Mouse (Mus musculus): Measurements from ENCODE around the gene Crb2. TPM values are rescaled to one million over a fixed set of nuclear protein-coding genes. Genes with fewer than 3 reads are reported as not detected.

The Crb2 gene
- total and polyA plus RNA-seq, 2 experiments = 0.04 TPM; not detected in 1

DNA sequence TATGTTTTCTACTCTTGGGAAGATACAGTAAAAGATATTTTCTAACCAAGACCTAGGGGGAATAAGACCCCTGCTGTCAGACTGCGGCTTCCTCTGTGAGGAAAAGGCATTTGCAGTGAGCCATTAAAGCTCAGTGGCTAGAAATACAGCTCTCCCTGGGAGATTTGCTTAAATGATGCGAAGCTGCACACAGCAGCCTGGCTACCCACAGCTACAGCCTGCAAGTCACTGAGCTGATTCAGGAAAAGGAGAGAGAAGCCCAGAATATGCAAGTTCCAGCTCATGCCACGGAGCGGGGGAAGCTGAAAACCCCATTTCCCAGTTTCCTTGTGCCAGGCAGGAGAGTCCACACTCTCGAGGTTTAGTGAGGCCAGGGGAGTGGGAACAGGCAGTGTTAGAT lies 46.1 kb downstream of the Crb2 start:
- H3K36me3 ChIP-seq (ENCODE audit: control insufficient read depth, insufficient read depth, low read length) = no peaks in the 10 kb centered on the region
- WGBS = 94% methylated on average over 5 of the region's 5 CpGs
- no peak overlapping the region for H3K9ac ChIP-seq (ENCODE audit: low read depth, low read length)
- H3K4me3 ChIP-seq (ENCODE audit: insufficient read depth, low read depth, low read length) = no peak overlapping the region
- no peak for DNase-seq (ENCODE audit: extremely low read depth, low read depth, low spot score)
- TF ChIP-seq POLR2A (IDR thresholded peaks at IDR 0.05; ENCODE audit: extremely low read depth, insufficient read depth, low read length) (no peak), CTCF (IDR thresholded peaks at IDR 0.05; ENCODE audit: low read depth, low read length) (no peak)
- no peaks in the 10 kb centered on the region for H3K4me1 ChIP-seq (ENCODE audit: control insufficient read depth, insufficient read depth, low read length)
- no peaks in the 10 kb centered on the region for H3K27me3 ChIP-seq (ENCODE audit: control insufficient read depth, insufficient read depth, low read length)
- no peak overlapping the region for H3K27ac ChIP-seq (replicated peaks; ENCODE audit: insufficient read depth, low read depth, low read length)
- H3K79me2 ChIP-seq (ENCODE audit: control insufficient read depth, insufficient read depth, low read length) = no peaks in the 10 kb centered on the region

DNA sequence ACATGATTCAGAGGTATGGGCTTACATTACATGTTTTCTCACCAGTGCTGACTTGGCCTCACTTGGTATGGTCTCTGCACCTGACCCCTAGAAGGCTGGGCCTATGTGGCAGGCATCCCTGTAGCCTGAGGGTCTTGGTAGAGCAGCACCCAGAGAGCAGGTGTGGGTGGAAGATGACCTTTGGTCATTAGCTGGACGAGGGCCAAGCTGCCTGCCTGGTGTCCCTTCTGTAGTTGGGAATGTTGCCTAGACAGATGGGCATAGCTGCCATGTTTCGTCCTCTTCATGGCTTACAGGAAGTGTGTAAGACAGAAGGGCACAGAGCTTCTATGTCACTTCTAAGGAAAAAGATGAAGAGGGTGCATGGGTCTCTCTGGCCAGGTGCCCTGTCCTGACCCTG lies 47.8 kb downstream of the Crb2 start:
- WGBS = 39% methylated on average over 2 of the region's 2 CpGs

DNA sequence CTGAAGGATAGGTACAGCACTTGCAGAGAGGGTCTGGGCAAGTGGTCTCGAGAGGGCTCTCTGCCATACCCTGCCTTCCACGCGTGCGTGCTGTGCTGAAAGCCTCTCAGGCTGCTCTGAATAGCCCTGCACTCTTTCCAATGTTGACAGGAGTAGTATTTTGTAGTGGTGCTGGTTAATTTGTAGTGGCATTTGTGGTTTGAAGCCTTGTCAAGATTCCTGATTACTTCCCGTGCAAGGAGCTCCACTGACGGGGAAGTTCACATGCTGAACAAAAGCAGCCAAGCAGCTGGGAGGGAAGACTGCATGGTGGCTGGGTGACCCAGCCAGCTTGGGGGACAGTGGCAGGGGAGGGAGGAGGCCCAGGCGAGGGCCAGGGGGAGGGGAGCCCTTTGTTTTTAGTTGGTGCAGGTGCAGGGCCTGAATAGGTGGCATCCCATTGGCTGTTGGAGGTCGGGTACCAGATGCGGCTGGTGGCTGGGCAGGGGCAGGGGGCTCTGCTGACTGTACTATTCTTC lies 53.8 kb downstream of the Crb2 start:
- 90% methylated on average over 9 of the region's 9 CpGs for WGBS
- TF ChIP-seq CTCF (IDR thresholded peaks at IDR 0.05; ENCODE audit: low read depth, low read length) (no peak), POLR2A (IDR thresholded peaks at IDR 0.05; ENCODE audit: extremely low read depth, insufficient read depth, low read length) (no peak)
- no peak overlapping the region for H3K27ac ChIP-seq (replicated peaks; ENCODE audit: insufficient read depth, low read depth, low read length)
- no peaks in the 10 kb centered on the region for H3K27me3 ChIP-seq (ENCODE audit: control insufficient read depth, insufficient read depth, low read length)
- no peak overlapping the region for H3K9ac ChIP-seq (ENCODE audit: low read depth, low read length)
- no peak overlapping the region for H3K4me3 ChIP-seq (ENCODE audit: insufficient read depth, low read depth, low read length)
- H3K36me3 ChIP-seq (ENCODE audit: control insufficient read depth, insufficient read depth, low read length) = peaks cover 2% of the 10 kb centered on the region; the same call in 1 of the 2 replicates
- no peaks in the 10 kb centered on the region for H3K4me1 ChIP-seq (ENCODE audit: control insufficient read depth, insufficient read depth, low read length)
- no peaks in the 10 kb centered on the region for H3K79me2 ChIP-seq (ENCODE audit: control insufficient read depth, insufficient read depth, low read length)
- DNase-seq (ENCODE audit: extremely low read depth, low read depth, low spot score) = no peak

More for the DNA sequence above, 47.8 kb downstream of the Crb2 start:
- H3K4me3 ChIP-seq (ENCODE audit: insufficient read depth, low read depth, low read length) = no peak overlapping the region
- H3K27ac ChIP-seq (replicated peaks; ENCODE audit: insufficient read depth, low read depth, low read length) = no peak overlapping the region
- no peaks in the 10 kb centered on the region for H3K79me2 ChIP-seq (ENCODE audit: control insufficient read depth, insufficient read depth, low read length)
- H3K4me1 ChIP-seq (ENCODE audit: control insufficient read depth, insufficient read depth, low read length) = no peaks in the 10 kb centered on the region
- H3K9ac ChIP-seq (ENCODE audit: low read depth, low read length) = no peak overlapping the region
- peak; percentile 36 for DNase-seq (ENCODE audit: extremely low read depth, low read depth, low spot score)
- no peaks in the 10 kb centered on the region for H3K27me3 ChIP-seq (ENCODE audit: control insufficient read depth, insufficient read depth, low read length)
- TF ChIP-seq CTCF (IDR thresholded peaks at IDR 0.05; ENCODE audit: low read depth, low read length) (no peak), POLR2A (IDR thresholded peaks at IDR 0.05; ENCODE audit: extremely low read depth, insufficient read depth, low read length) (no peak)
- H3K36me3 ChIP-seq (ENCODE audit: control insufficient read depth, insufficient read depth, low read length) = no peaks in the 10 kb centered on the region; the same call in 1 of the 2 replicates

DNA sequence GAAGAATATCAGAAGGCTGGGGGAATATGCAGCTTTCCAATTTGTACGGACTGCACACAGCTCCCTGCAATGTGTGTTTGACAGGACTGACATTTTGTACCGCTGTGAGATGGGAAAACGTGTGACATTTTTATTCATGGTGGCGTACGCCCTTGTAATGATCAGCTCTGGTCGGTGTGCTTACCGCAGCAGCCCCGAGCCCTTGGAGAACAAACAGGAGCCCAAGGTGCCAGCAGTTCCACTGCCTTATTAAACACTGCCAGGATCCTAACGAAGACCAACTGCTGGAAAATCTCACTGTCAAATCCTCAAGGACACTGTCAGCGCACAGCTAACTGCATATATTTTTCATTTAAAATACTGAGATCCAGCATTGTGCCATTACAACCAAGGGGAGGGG lies 56.2 kb downstream of the Crb2 start:
- no peak overlapping the region for H3K4me3 ChIP-seq (ENCODE audit: insufficient read depth, low read depth, low read length)
- no peak overlapping the region for H3K9ac ChIP-seq (ENCODE audit: low read depth, low read length)
- WGBS = 94% methylated on average over 10 of the region's 10 CpGs
- no peak for TF ChIP-seq CTCF (IDR thresholded peaks at IDR 0.05; ENCODE audit: low read depth, low read length)
- no peak for TF ChIP-seq POLR2A (IDR thresholded peaks at IDR 0.05; ENCODE audit: extremely low read depth, insufficient read depth, low read length)
- no peaks in the 10 kb centered on the region for H3K4me1 ChIP-seq (ENCODE audit: control insufficient read depth, insufficient read depth, low read length)
- DNase-seq (ENCODE audit: extremely low read depth, low read depth, low spot score) = no peak
- no peak overlapping the region for H3K27ac ChIP-seq (replicated peaks; ENCODE audit: insufficient read depth, low read depth, low read length)
- H3K79me2 ChIP-seq (ENCODE audit: control insufficient read depth, insufficient read depth, low read length) = no peaks in the 10 kb centered on the region
- H3K36me3 ChIP-seq (ENCODE audit: control insufficient read depth, insufficient read depth, low read length) = peaks cover 2% of the 10 kb centered on the region; the same call in 1 of the 2 replicates
- H3K27me3 ChIP-seq (ENCODE audit: control insufficient read depth, insufficient read depth, low read length) = no peaks in the 10 kb centered on the region

DNA sequence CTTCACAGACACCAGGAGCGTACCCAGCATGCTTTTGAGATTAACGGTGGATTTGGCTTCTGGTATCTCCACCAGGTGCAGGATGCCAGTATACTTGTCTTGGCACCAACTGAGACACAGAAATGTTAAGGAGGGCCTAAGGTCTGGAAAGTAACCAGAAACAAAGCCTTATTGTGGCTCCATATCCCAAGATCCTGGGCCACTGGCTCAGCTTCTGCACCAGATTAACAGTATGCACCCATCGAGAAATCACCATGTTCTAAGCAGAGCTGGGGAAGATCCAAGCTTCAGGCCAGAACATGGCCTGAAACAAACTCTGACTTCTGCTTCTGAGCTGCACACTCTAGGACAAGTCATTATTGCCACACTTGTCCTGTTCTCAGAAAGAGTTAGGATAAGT lies 60.9 kb downstream of the Crb2 start:
- H3K79me2 ChIP-seq (ENCODE audit: control insufficient read depth, insufficient read depth, low read length) = no peaks in the 10 kb centered on the region
- peaks cover 5% of the 10 kb centered on the region for H3K36me3 ChIP-seq (ENCODE audit: control insufficient read depth, insufficient read depth, low read length)
- H3K9ac ChIP-seq (ENCODE audit: low read depth, low read length) = no peak overlapping the region
- DNase-seq (ENCODE audit: extremely low read depth, low read depth, low spot score) = no peak
- no peak overlapping the region for H3K4me3 ChIP-seq (ENCODE audit: insufficient read depth, low read depth, low read length)
- H3K27ac ChIP-seq (replicated peaks; ENCODE audit: insufficient read depth, low read depth, low read length) = no peak overlapping the region
- H3K4me1 ChIP-seq (ENCODE audit: control insufficient read depth, insufficient read depth, low read length) = no peaks in the 10 kb centered on the region
- H3K27me3 ChIP-seq (ENCODE audit: control insufficient read depth, insufficient read depth, low read length) = no peaks in the 10 kb centered on the region
- 96% methylated on average over 3 of the region's 3 CpGs for WGBS
- no peak for TF ChIP-seq CTCF (IDR thresholded peaks at IDR 0.05; ENCODE audit: low read depth, low read length)
- TF ChIP-seq POLR2A (IDR thresholded peaks at IDR 0.05; ENCODE audit: extremely low read depth, insufficient read depth, low read length) = no peak

DNA sequence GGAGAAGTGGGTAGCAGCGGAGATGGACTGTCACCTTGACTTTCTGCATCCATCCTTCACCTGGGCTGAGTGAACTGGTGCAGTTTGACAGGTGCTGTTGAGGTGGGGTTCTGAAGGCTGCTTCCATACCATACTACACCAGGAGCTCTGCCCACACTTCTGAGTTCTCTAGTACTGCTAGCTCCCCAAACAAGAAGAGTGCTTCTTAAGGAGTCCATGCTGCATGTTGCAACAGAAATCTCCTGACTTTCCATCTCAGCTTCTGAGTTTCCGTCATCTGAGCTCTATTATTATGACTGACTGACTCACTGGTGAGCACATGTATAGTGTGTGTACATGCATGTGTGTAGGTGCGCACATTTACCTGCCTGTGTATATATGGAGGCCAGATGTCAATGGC lies 61.5 kb downstream of the Crb2 start:
- TF ChIP-seq POLR2A (IDR thresholded peaks at IDR 0.05; ENCODE audit: extremely low read depth, insufficient read depth, low read length) (no peak), CTCF (IDR thresholded peaks at IDR 0.05; ENCODE audit: low read depth, low read length) (no peak)
- H3K4me3 ChIP-seq (ENCODE audit: insufficient read depth, low read depth, low read length) = no peak overlapping the region
- H3K36me3 ChIP-seq (ENCODE audit: control insufficient read depth, insufficient read depth, low read length) = peaks cover 5% of the 10 kb centered on the region
- no peaks in the 10 kb centered on the region for H3K4me1 ChIP-seq (ENCODE audit: control insufficient read depth, insufficient read depth, low read length)
- 100% methylated on average over 3 of the region's 3 CpGs for WGBS
- H3K79me2 ChIP-seq (ENCODE audit: control insufficient read depth, insufficient read depth, low read length) = no peaks in the 10 kb centered on the region
- H3K9ac ChIP-seq (ENCODE audit: low read depth, low read length) = no peak overlapping the region
- DNase-seq (ENCODE audit: extremely low read depth, low read depth, low spot score) = no peak
- H3K27me3 ChIP-seq (ENCODE audit: control insufficient read depth, insufficient read depth, low read length) = no peaks in the 10 kb centered on the region
- H3K27ac ChIP-seq (replicated peaks; ENCODE audit: insufficient read depth, low read depth, low read length) = no peak overlapping the region

Data from liver, adult 2 months (tissue).